Mouse (Mus musculus): ENCODE data around the gene Ehmt1. TPM values are rescaled to one million over a fixed set of nuclear protein-coding genes. Genes with fewer than 3 reads are reported as not detected.

Ehmt1 gene
- polyA plus RNA-seq, 1 experiment: 65.7 TPM

- TF ChIP-seq GATA1 (IDR thresholded peaks at IDR 0.05; ENCODE audit: low read length): no peak
Measured at GRCm38 (mm10) chr2:24925284-24925683, 5.9 kb upstream of the Ehmt1 start.

GRCm38 (mm10) chr2:24923561-24923960, 4.1 kb upstream of the Ehmt1 start:
- TF ChIP-seq GATA1 (IDR thresholded peaks at IDR 0.05; ENCODE audit: low read length): no peak

GRCm38 (mm10) chr2:24919839-24920175, 393 bp upstream of the Ehmt1 start:
- no peak for TF ChIP-seq GATA1 (IDR thresholded peaks at IDR 0.05; ENCODE audit: low read length)

- TF ChIP-seq GATA1 (IDR thresholded peaks at IDR 0.05; ENCODE audit: low read length): no peak
Measured at GRCm38 (mm10) chr2:24914762-24915161, 4.7 kb downstream of the Ehmt1 start.

- no peak for TF ChIP-seq GATA1 (IDR thresholded peaks at IDR 0.05; ENCODE audit: low read length)
Measured at GRCm38 (mm10) chr2:24912589-24912988, 6.8 kb downstream of the Ehmt1 start.

GRCm38 (mm10) chr2:24912189-24912588, 7.2 kb downstream of the Ehmt1 start:
- TF ChIP-seq GATA1 (IDR thresholded peaks at IDR 0.05; ENCODE audit: low read length): no peak

GRCm38 (mm10) chr2:24910481-24910880, 8.9 kb downstream of the Ehmt1 start:
- TF ChIP-seq GATA1 (IDR thresholded peaks at IDR 0.05; ENCODE audit: low read length): no peak

- no peak for TF ChIP-seq GATA1 (IDR thresholded peaks at IDR 0.05; ENCODE audit: low read length)
Measured at GRCm38 (mm10) chr2:24905653-24906155, 13.7 kb downstream of the Ehmt1 start.

GRCm38 (mm10) chr2:24904823-24905652, 14.4 kb downstream of the Ehmt1 start:
- TF ChIP-seq GATA1 (IDR thresholded peaks at IDR 0.05; ENCODE audit: low read length): no peak

- no peak for TF ChIP-seq GATA1 (IDR thresholded peaks at IDR 0.05; ENCODE audit: low read length)
Measured at GRCm38 (mm10) chr2:24902999-24903398, 16.4 kb downstream of the Ehmt1 start.

- no peak for TF ChIP-seq GATA1 (IDR thresholded peaks at IDR 0.05; ENCODE audit: low read length)
Measured at GRCm38 (mm10) chr2:24901055-24901454, 18.4 kb downstream of the Ehmt1 start.

GRCm38 (mm10) chr2:24899292-24899691, 20.1 kb downstream of the Ehmt1 start:
- no peak for TF ChIP-seq GATA1 (IDR thresholded peaks at IDR 0.05; ENCODE audit: low read length)

GRCm38 (mm10) chr2:24896761-24897160, 22.7 kb downstream of the Ehmt1 start:
- TF ChIP-seq GATA1 (IDR thresholded peaks at IDR 0.05; ENCODE audit: low read length): no peak

- TF ChIP-seq GATA1 (IDR thresholded peaks at IDR 0.05; ENCODE audit: low read length): no peak
Measured at GRCm38 (mm10) chr2:24894211-24894610, 25.2 kb downstream of the Ehmt1 start.

- no peak for TF ChIP-seq GATA1 (IDR thresholded peaks at IDR 0.05; ENCODE audit: low read length)
Measured at GRCm38 (mm10) chr2:24892318-24892717, 27.1 kb downstream of the Ehmt1 start.

- TF ChIP-seq GATA1 (IDR thresholded peaks at IDR 0.05; ENCODE audit: low read length): no peak
Measured at GRCm38 (mm10) chr2:24890541-24891447, 28.6 kb downstream of the Ehmt1 start.

All from G1E-ER4 (cell line).